Mouse (Mus musculus) lung, adult 2 months (tissue): ENCODE measurements around the gene Dusp2.

Experiments
- CTCF ChIP-seq: fragments of 200-500 bp; IDR thresholded peaks from 2 replicates; pipeline ENCODE4 v1.5.1; 2011; ENCODE audit warnings: mild to moderate bottlenecking, low read length, control low read depth; ENCODE audit not compliant: insufficient read depth
- POLR2A ChIP-seq: fragments of 200-500 bp; IDR thresholded peaks from 2 replicates; pipeline ENCODE4 v1.6.1; 2011; ENCODE audit warnings: low read depth, mild to moderate bottlenecking, control low read depth, low read length, borderline replicate concordance; ENCODE audit errors: extremely low read depth

GRCm38 (mm10) chr2:127387521-127387920 lies 51.6 kb downstream of the Dusp2 start:
- TF ChIP-seq CTCF, result no peak
- TF ChIP-seq POLR2A, result no peak
